Mouse (Mus musculus) liver, adult (tissue): ENCODE measurements around the gene Kansl2.

Source experiments
- GATA4 ChIP-seq: IDR thresholded peaks from 2 replicates; pipeline ENCODE4 v1.6.1; 2014; ENCODE audit warnings: mild to moderate bottlenecking, low read length; ENCODE audit not compliant: insufficient replicate concordance

Gene Kansl2

DNA sequence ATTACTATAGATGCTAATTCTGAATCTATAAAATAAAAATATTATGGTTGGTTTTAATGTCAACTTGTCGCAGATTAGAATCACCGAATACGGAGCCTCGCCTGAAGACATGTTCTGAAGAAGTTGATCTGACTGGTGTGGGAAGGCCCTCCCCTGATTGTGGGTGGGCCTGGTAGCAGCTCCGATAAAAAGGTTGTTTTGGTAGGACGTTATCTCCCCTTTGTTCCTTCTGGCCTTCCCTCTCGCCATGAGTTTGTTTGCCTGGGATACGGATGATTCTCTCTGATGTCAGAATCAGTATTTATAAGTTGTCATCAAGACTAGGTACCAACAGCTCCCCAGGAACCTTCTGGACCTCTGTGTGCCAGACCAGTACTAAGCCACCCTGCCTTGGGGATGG lies 21.8 kb downstream of the Kansl2 start:
- TF ChIP-seq GATA4 = no peak

DNA sequence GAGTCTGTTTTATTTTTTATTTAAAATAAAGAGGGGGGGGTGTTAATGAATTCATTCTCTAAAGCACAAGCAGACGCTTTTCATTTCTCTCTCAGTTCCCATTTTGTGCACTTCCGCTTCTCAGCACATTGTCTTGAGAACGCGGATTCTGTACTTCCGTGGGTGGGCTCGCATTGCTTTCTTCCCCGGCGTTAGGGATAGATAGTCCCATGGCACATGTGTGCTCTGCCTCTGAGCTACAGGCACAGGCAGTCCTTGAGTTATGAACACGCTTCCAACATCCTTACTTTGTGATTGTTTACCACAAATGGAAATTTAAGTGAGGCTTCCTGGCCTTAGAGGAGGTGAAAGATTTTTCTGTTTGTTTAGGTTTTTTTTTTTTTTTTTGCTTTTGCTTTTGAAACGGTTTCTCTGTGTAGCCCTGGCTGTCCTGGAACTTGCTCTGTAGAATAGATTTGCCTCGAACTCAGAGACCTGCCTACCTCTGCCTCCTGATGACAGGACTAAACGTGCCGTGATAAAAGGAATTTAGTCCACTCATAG lies 22.6 kb downstream of the Kansl2 start:
- TF ChIP-seq GATA4 = no peak

DNA sequence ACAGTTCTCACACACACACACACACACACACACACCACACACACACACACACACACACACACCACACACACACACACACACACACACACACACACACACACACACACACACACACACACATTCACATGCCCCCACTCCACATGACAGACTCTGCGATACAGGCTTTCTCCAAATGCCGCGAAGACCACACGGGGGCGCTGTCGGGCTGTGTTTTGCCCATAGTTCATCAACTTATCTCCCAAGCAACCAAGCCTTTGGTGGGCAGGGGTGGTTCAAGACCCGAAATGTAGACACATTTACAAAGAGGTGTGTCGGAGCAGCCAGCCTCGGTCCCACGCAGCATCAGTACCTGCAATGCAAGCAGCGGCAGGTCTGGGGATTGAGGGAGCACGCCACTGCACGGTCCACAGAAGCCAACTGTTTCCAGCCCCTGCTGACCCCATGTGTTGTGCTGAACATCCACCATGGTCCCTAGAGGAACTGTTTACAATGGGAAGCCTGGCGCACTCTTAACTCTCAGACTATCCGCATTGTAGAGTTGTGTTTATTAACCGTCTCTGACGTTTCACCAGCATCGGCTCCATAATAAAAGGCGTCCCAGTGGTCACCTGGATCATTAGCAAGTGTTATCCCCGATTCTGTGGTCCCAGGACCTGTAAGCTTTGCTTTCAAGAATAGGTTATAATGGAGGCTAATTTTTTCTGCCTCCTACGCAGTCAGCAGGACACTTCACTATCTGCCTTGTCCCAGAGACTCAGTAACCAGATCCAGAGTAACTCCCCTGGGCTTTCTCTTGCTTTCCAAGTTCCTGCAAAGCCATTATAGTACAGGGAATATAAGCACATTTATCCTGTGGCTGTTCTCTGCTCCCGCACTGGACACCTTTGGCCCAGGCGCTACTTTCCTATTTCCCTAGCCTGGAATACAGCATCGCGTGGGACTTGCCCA lies 23.4 kb downstream of the Kansl2 start:
- no peak for TF ChIP-seq GATA4

DNA sequence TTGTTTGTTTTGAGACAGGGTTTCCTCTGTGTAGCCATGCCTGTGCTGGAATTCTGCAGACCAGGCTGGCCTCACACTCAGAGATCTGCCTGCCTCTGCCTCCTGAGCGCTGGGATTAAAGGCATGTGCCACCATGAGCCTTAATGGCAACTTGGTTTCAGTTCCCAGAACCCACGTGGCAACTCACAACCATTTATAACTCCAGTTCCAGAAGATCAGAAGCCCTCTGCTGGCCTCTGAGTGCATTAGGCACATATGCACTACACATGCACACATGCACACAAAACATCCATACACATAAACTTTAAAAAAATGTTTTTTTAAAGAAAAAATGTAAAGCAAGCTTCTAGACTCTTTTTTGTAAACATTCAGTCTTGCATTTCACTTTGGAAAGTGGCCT lies 24.7 kb downstream of the Kansl2 start:
- TF ChIP-seq GATA4 = no peak

DNA sequence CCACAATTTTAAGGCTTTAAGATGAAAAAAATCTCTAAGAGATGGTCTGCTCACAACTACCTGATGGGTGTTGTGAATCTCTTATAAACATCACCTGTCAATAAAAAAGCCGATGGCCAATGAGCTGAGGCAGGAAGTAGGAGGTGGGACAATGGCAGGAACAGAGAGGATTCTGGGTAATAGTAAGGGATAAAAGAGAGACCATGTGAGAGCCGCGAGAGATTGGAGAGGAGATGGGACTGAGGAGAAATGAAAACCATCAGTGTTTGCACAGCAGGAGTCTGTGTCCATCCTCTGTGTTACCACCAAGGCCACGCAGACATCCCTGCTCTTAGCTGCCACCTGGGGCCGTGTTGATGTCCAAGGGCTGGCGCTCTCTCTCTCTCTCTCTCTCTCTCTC lies 26.7 kb downstream of the Kansl2 start:
- no peak for TF ChIP-seq GATA4

DNA sequence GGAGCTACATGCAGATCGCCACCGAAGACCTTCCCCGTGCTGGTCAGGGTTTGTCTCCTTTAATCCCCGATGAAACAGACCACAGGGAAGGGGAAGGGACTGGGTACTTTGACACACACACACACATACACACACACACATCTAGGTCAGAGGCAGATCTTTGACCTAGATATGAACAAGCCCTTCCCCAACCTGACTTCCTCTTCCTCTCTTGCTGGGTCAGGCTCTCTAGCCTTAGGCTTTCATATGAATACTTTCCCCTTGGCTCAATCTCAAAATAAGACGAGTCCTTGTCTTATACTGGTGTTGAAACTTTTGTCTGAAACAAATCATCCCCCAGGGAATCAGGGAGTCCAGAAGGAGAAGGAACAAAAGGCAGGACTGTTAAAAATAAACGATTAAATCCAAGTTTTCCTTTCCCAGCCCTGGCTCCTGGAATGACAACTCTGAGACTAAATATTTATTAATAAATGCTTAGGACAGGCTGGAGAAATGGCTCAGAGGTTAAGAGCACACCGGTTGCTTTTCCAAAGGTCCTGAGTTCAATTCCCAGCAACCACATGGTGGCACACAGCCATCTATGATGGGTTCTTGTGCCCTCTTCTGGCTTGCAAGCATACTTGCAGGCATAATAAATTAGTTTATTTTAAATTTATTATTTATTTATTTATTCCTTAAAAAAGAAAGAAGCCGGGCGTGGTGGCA lies 27.7 kb downstream of the Kansl2 start:
- no peak for TF ChIP-seq GATA4

DNA sequence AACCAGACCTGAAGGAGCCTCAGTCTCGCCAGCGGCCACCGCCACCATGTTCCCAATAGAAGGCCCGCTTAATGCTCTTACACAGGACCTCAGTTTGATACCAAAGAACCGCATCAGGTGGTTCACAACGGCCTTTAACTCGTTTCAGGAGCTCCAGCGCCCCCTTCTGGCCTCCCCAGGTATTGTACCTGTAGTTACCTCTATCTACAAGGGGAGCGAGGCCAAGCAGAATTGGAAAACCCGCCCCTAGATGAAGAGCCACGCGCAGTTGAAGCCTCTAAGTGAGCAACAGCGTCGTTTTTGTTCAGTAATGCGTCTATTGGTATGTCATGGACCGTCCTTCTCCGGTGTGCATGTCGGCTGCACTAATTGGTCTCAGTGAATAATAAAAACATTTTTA lies 29.6 kb downstream of the Kansl2 start:
- no peak for TF ChIP-seq GATA4

DNA sequence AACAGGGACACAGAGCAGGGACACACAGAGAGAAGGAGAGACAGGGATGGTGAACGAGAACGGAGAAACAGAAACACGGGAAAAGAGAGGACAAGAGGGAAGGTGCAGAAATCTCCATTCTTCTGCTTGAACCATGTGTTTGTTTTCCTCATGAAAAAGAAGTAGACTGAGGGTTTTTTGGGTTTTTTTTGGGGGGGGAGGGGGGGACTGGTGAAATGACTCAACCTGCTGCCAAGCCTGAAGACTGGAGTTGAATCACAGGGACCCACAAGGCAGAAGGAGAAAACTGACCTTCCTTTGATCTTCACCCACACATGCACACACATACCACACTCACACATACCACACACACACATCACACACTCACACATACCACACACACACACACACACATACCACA lies 30.7 kb downstream of the Kansl2 start:
- no peak for TF ChIP-seq GATA4

DNA sequence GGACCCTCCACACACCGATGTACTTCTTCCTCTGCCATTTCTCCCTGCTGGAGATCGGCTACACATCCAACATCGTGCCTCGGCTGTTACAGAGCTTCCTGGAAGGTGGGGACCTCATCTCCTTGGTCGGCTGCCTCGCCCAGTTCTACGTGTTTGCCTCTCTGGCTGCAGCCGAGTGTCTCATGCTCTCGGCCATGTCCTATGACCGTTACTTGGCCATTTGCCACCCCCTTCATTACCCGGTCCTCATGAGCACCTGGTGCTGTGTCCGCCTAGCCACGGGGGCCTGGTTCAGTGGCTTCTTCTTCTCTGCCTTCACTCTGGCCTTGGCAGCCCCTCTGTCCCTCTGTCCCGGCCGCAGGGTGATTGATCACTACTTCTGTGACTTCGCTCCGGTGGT lies 36.4 kb downstream of the Kansl2 start:
- no peak for TF ChIP-seq GATA4

DNA sequence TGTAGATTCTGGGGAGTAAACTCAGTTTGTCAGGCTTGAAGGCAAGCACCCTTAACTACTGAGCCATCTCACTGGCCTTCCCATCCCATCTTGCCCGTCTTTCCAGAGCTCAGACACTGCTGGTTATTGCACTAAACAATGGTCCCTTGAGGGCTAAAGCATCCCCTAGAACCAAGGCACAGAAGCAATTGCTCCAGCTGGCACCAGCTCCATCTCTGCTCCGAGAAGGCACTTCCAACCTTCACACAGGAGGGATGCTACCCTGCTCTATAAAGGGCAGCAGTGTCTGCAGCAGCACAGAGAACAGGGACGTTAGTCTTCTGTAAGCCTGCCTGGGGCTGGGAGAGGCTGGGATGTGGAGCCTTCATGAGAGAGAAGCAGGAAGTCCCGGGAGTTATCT lies 42.0 kb downstream of the Kansl2 start, which contains the start of gene Olfr279:
TSS of gene Olfr279 (plus strand) at position 301 of the 400 bp plus-strand sequence.
- no peak for TF ChIP-seq GATA4

DNA sequence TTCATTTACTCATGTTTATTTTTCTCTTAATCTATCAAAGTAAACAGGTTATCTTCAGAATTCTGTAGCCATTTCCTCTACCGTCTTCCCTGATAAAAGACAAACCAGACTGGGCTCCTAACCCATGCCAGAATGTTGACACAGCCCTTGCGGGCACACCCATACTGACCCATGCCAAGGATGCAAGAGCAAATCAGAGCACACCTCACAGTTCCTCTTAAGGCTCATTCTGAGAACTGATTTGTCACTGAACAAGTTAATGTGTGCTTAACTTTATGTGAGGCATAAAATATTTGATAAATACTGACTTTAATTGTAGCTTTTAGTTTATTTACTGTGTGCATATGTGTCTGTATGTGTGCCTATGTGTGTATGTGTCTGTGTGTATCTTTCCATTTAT lies 42.7 kb downstream of the Kansl2 start:
- TF ChIP-seq GATA4 = no peak

DNA sequence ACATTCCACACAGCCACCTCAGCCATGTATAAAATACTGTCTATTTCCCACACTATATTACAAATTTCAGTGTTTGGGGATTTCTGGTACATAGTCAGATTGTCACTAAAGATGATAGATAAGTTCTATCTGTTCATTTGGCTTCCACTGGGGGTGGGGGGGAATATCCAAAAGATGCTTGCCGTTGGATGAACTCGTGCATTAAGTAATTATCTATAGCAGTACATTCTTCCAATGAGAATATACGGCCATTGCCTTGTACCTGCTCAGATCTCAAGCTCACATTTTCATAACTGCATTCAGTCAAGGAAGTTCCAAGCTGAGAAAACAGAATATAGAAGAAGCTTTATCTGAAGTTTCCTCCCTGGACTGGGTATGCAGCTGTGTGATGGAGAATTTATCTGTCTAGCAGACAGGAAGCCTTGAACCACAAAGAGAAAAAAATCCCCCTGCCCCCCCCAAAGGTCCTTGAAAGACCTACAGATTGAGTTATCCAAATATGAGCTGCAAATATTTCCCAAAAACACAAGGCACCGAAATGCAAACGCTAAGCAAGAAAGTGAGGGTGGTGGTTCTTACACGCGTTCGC lies 47.5 kb downstream of the Kansl2 start:
- no peak for TF ChIP-seq GATA4

DNA sequence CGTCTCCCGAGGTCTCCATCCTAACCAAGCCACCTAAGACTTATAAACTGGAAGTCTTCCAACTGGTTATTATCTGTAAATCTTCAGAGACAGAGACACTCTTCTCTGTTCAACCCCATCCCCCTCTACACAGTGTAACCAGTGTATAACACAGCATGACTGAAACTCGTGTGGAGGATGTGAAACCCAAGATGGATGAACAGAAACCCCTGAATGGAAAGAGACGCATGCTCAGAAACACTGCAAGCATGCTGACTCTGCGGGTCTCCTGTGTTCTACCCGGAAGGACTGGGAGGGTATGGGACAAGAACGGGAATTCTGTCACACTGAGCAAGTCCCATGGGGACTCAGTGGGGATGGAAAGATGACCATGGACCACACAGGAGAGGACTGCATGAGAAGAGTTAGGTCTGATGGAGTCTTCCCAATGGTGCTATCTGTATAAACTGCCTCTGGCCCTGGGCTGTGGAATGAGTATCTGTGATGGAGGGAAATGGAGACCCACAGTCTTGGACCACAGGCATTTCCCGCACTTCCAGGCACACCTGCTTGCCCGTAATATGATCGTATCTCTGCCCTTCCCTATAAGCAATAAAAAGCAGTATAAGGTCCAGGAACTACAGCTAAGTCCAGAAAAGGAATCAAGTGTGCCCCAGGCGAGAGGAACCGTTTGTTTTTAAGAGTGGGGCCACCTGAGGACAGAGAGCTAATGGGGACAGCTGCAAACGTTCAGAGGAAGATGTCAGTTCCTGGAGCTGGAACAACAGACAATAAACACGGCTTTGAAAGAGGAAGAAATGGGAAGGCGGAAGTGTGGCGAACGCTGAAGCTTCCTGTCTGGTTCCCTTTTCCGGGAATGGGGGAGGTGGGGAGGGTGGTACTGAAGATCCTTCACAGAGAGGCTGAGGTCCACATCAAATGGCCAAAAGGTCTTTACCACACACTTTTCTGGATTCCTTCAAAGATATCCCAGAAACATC lies 49.9 kb downstream of the Kansl2 start:
- no peak for TF ChIP-seq GATA4

DNA sequence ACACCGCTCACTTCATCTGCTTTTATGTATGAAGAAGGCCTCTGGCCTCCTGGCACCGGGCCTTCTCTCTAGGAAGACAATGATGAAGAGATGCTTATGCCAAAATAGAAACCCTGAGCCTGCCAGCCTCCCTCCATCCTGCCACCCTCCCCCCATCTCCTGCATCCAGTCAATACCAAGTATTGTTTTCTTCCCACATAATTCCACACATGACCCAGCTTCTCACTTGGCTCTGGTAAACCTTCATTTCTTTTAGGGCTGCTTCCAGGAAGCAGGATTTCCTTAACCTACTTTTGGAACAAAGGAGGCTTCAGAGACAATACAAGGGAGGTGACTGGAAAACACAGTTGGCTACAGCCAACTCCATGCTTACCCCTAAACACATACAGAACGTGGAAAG lies 51.4 kb downstream of the Kansl2 start, which contains the start of gene Lalba:
TSS of gene Lalba (minus strand) at position 21 of the 400 bp plus-strand sequence.
- no peak for TF ChIP-seq GATA4
